Mouse (Mus musculus): ENCODE data around the gene Gpn2. TPM values are rescaled to one million over a fixed set of nuclear protein-coding genes. Genes with fewer than 3 reads are reported as not detected.

Gene Gpn2
- 10 to 100 TPM; 10.7 to 12.1 TPM for total RNA-seq (2021)
- long read RNA-seq, partial matches to known transcripts = 0 of 3 reads
- long read RNA-seq, other reads (novel, unspliced or antisense) = 0 of 3 reads

- DNase-seq (ENCODE audit: low spot score in 2 of 2) = peak; percentile 83 to 86
Measured at GRCm38 (mm10) chr4:133584059-133584951, at the start of gene Gpn2. Gene Gpn2 (plus strand): TSS chr4:133584362.

GRCm38 (mm10) chr4:133536081-133536480 lies 48.1 kb upstream of the Gpn2 start:
- no peak for DNase-seq (ENCODE audit: low spot score in 2 of 2)

GRCm38 (mm10) chr4:133536652-133537051 lies 47.5 kb upstream of the Gpn2 start:
- no peak for DNase-seq (ENCODE audit: low spot score in 2 of 2)

- DNase-seq (ENCODE audit: low spot score in 2 of 2) = peak; percentile 97
Measured at GRCm38 (mm10) chr4:133545272-133546231, 38.6 kb upstream of the Gpn2 start, which contains the start of gene Nudc. Gene Nudc (minus strand): TSS chr4:133545996.

- no peak for DNase-seq (ENCODE audit: low spot score in 2 of 2)
Measured at GRCm38 (mm10) chr4:133552029-133552428, 32.1 kb upstream of the Gpn2 start.

GRCm38 (mm10) chr4:133552768-133553447 lies 31.3 kb upstream of the Gpn2 start, which contains the start of gene Nr0b2:
Gene Nr0b2 (plus strand): TSS chr4:133553376.
- DNase-seq (ENCODE audit: low spot score in 2 of 2) = no peak

- no peak for DNase-seq (ENCODE audit: low spot score in 2 of 2)
Measured at GRCm38 (mm10) chr4:133553448-133554330, 30.5 kb upstream of the Gpn2 start.

- no peak for DNase-seq (ENCODE audit: low spot score in 2 of 2)
Measured at GRCm38 (mm10) chr4:133557041-133557717, 27.0 kb upstream of the Gpn2 start.

- no peak for DNase-seq (ENCODE audit: low spot score in 2 of 2)
Measured at GRCm38 (mm10) chr4:133559846-133560245, 24.3 kb upstream of the Gpn2 start.

GRCm38 (mm10) chr4:133561622-133562021 lies 22.5 kb upstream of the Gpn2 start:
- DNase-seq (ENCODE audit: low spot score in 2 of 2) = no peak

- DNase-seq (ENCODE audit: low spot score in 2 of 2) = no peak
Measured at GRCm38 (mm10) chr4:133563123-133563571, 21.0 kb upstream of the Gpn2 start.

- DNase-seq (ENCODE audit: low spot score in 2 of 2) = no peak
Measured at GRCm38 (mm10) chr4:133567251-133567650, 16.9 kb upstream of the Gpn2 start.

GRCm38 (mm10) chr4:133569291-133570065 lies 14.7 kb upstream of the Gpn2 start:
- DNase-seq (ENCODE audit: low spot score in 2 of 2) = no peak

- DNase-seq (ENCODE audit: low spot score in 2 of 2) = no peak
Measured at GRCm38 (mm10) chr4:133570066-133570466, 14.1 kb upstream of the Gpn2 start.

- peak; percentile 85 to 94 for DNase-seq (ENCODE audit: low spot score in 2 of 2)
Measured at GRCm38 (mm10) chr4:133574070-133574842, 9.9 kb upstream of the Gpn2 start, which contains the start of gene Gpatch3. Gene Gpatch3 (plus strand): TSS chr4:133574745.

GRCm38 (mm10) chr4:133574843-133575202 lies 9.3 kb upstream of the Gpn2 start:
- no peak for DNase-seq (ENCODE audit: low spot score in 2 of 2)

GRCm38 (mm10) chr4:133577983-133578382 lies 6.2 kb upstream of the Gpn2 start:
- no peak for DNase-seq (ENCODE audit: low spot score in 2 of 2)

GRCm38 (mm10) chr4:133583690-133584058 lies 488 bp upstream of the Gpn2 start:
- DNase-seq (ENCODE audit: low spot score in 2 of 2) = no peak

Data from layer of hippocampus, adult 18-20 months (tissue).